Mouse (Mus musculus) liver, postnatal 0 days (tissue): ENCODE measurements at regions not wholly inside any gene's neighbourhood (a gene's known extent, or its start where the extent isn't known, plus 50 kb on each side); places are given as distances from the start of the nearest gene placed in this dataset.

Experiments used
- CTCF ChIP-seq: sonication (generic); IDR thresholded peaks from 2 replicates; pipeline ENCODE4 v1.5.1; 2016; ENCODE audit warnings: antibody characterized with exemption, low read depth
- EP300 ChIP-seq: IDR thresholded peaks from 2 replicates; pipeline ENCODE4 v1.6.1; 2016; ENCODE audit warnings: antibody characterized with exemption, low read depth, mild to moderate bottlenecking

GRCm38 (mm10) chr5:64600811-64601210 lies 202.4 kb upstream of the Klf3 start:
- no peak for TF ChIP-seq CTCF
- TF ChIP-seq EP300, result no peak
